Mouse (Mus musculus): ENCODE data around the gene Mllt10.

DNA sequence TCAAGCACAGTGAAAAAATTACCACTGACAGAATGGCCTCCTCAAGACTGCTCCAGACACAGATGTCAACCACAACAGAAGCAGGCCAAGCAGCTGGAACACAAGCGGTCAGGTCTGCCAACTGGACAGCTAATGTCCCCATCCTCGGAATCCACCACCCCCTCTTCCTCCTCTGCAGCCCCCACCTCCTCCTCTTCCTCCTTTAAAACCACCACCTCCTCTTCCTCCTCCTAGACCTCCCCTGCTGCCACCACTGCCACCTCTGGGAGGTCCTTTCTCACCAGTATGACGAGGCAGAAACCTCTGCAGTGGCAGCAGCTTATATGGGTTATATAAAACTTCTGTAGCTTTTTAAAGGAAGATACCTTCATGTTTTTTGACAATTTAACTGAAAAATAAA, 194.2 kb downstream of the Mllt10 start:
- TF ChIP-seq CTCF (IDR thresholded peaks at IDR 0.05; ENCODE audit: extremely low read depth, insufficient read depth, insufficient read length, insufficient replicate concordance) (no peak), POLR2A (IDR thresholded peaks at IDR 0.05; ENCODE audit: low read depth, low read length) (no peak)
